Mouse (Mus musculus): ENCODE results near the gene Zfp764.
"Not testable (repeated sequence)": the region's sequence is repeated elsewhere in the genome, so short reads cannot be mapped to it uniquely, and the experiment has no call there.

DNA sequence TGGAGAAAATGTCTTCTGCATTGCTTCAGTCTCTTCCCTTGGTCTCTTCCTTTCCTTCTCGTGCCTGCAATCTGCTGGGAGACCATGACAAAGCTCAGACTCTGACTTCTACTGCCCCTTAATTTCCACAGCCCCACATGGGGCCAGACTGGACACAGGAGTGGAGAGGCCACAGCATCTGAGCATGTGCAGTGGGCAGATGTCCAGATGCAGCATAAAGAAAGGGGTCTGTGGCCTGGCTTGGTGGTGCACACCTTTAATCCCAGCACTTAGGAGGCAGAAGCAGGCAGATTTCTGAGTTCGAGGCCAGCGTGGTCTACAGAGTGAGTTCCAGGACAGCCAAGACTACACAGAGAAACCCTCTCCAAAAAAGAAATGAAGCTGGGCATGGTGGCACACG is 21.1 kb downstream of the Zfp764 start:
- not testable (repeated sequence) for TF ChIP-seq CTCF (IDR thresholded peaks at IDR 0.05; ENCODE audit: control insufficient read depth, insufficient read depth, low read length); POLR2A (IDR thresholded peaks at IDR 0.05; ENCODE audit: borderline replicate concordance, control insufficient read depth, low read depth, low read length)

Measured in bone marrow, adult 2 months (tissue).